Mouse (Mus musculus) adrenal gland, postnatal 25 days (tissue): ENCODE results near the gene Hspa4. TPM values are rescaled to one million over a fixed set of nuclear protein-coding genes. Genes with fewer than 3 reads are reported as not detected.
"Not testable (repeated sequence)": the region's sequence is repeated elsewhere in the genome, so short reads cannot be mapped to it uniquely, and the experiment has no call there.

Experiments
- DNase-seq: peaks from one replicate; pipeline ENCODE4 v3.0.0; 2021; ENCODE audit warnings: mixed read lengths
- long read RNA-seq: library from polyadenylated mRNA; stranded (forward); transcript quantifications from one replicate; pipeline ENCODE4 v2.0.0, GENCODE M21; 2021
- total RNA-seq: library from RNA; stranded (reverse); gene quantifications from 2 replicates; pipeline ENCODE4 v1.2.3, GENCODE M21; 2021

Hspa4 gene
- total RNA-seq: 179 and 185 TPM in 2 replicates
- long read RNA-seq, full-length matches to known transcripts: 195 of 216 reads
- long read RNA-seq, partial matches to known transcripts: 8 of 216 reads
- long read RNA-seq, other reads (novel, unspliced or antisense): 13 of 216 reads

DNA sequence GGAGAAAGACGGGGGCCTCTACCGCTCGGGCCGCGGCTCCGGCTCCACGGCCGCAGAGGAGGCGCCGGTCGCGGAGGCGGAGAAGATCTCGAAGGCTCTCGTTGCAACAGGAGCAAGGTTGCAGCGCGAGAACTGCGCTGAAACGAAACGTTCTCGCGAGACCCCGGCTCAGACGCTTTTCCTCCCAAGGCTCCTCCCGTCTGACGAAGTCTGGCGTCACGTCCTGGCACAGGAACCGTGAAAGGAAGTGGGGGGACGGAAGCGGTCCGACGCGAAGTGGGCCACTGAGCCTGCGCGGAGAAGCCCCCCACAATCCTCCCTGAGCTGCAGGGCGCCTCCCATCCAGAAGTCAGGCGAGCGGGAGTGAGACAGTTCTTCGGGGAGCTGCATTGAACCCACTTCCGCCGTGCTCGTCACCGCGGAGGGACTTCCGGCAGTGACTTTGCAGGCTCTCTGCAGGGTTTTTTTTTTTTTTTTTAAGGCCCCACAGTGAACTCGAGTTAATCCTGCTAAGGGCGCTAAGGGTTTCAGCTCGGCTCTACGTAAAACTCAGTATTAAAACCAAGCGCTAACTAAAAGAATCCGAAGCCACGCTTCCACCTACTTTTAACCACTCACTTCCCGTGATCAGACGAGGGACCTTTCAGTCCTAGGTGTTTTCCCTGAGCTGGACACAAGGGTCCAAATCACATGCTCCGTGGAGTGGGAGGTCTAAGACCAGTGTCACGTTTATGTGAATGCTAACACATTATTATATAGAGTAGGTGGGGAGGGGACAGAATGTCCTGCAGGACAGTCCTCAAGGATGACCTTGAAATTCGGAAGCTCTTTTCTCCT is at the start of gene Hspa4:
Gene Hspa4, minus strand, starts transcription at position 128 of the 837 bp plus-strand sequence.
- DNase-seq: peak; percentile 99

DNA sequence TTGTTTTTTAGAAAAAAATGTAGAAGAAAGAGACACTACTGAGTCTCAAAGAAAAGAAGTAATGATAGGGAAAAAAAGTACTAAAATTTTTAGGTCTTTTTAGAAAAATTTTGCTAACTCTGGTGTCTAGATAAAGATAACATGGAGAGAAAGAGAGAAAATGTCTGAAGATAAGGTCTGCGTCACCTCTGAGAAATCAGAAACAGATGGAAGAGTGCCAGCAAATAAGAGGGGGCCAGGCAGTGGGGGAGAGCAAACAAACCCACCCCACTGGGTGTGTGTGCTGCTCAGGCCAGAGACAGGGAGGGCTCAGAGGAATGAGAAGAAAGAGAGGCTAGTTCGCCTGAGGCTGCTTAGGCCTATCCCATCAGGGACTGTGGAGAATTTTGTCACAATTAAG is 45.5 kb upstream of the Hspa4 start:
- no peak for DNase-seq

- no peak for DNase-seq
Measured at GRCm38 (mm10) chr11:53345328-53345727, 45.1 kb upstream of the Hspa4 start.

GRCm38 (mm10) chr11:53342711-53343110 is 42.5 kb upstream of the Hspa4 start:
- DNase-seq: no peak

DNA sequence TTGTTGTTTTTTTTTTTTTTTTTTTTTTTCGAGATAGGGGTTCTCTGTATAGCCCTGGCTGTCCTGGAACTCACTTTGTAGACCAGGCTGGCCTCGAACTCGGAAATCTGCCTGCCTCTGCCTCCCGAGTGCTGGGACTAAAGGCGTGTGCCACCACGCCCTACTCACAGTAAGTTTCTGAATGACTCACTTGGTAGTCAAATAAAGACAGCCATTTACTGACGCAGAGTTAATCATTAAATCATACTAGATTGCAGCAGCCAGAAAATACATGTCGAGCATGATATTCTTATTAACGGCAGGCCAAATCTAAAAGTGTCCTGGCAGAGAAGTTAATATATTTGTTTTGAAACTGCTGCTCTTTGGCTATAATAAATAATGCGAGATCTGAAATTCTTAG is 40.8 kb upstream of the Hspa4 start:
- not testable (repeated sequence) for DNase-seq

GRCm38 (mm10) chr11:53337684-53338083 is 37.4 kb upstream of the Hspa4 start:
- DNase-seq: no peak

- DNase-seq: no peak
Measured at GRCm38 (mm10) chr11:53336924-53337323, 36.7 kb upstream of the Hspa4 start.

DNA sequence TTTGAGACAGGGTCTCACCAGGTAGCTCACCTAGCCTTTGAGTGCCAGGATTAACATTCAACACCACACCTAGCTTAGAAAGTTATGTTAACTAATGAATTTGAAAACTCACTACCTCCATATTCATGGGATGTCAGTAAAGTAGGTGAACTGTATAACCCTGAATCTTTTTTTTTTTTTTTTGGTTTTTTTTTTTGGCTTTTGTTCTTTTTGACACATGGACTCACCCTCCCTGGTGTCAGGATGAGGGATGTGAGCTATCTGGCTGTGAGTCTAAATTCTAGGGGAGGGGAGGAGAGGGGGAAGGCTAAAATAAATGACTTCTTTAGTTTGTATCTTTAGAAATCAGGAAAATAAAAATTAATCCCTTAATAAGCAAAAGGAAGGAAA is 35.9 kb upstream of the Hspa4 start:
- no peak for DNase-seq

DNA sequence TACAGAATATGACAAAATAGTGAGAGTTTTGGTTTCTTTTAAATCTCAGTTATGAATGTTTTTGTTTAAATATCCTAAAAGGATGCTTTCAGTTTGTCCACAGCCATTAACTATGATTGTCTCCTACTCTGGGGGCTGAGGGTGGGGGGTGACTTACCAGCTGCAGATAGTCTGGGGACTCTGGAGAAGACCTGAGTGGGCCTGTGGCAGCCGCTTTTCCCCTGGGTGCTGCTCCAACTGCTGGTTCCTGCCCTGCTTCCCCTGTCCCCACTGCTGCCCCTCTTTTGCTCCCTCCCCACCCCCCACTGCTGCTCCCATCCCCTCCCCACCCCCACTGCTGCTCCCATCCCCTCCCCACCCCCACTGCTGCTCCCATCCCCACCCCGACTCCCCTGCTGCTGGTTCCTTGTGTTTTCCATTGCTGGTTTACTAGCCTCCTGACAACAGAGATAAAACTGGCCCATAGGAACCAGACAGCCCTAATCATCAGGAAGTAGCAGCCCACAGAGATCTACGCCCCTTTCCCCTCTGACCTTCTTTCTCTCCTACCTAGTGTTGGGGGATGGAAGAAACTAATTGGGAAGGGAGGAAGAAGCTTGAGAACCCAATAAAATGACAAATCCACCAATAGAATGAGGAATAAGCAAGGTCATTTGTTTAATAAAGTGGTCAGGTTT is 35.4 kb upstream of the Hspa4 start:
- no peak for DNase-seq

- no peak for DNase-seq
Measured at GRCm38 (mm10) chr11:53332076-53332680, 31.9 kb upstream of the Hspa4 start.

DNA sequence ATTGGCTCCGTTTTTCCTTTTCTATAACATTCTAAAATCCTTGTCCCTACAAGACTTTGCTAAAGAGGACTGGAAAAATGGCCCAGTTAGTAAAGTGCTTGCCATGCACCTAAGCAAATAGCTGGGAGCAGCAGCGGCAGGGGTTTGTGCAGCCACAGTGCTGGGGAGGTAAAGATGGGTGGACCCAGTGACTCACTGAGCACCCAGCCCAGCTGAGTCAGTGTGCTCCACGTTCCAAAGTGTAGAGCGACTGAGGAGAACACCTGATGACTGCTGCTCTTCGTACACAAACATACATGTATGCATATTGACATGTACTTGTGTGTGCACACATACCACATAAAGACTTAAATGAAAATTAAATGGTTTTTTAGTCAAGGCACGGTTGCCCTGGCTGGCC is 30.9 kb upstream of the Hspa4 start:
- DNase-seq: no peak

- DNase-seq: no peak
Measured at GRCm38 (mm10) chr11:53330325-53330724, 30.1 kb upstream of the Hspa4 start.

DNA sequence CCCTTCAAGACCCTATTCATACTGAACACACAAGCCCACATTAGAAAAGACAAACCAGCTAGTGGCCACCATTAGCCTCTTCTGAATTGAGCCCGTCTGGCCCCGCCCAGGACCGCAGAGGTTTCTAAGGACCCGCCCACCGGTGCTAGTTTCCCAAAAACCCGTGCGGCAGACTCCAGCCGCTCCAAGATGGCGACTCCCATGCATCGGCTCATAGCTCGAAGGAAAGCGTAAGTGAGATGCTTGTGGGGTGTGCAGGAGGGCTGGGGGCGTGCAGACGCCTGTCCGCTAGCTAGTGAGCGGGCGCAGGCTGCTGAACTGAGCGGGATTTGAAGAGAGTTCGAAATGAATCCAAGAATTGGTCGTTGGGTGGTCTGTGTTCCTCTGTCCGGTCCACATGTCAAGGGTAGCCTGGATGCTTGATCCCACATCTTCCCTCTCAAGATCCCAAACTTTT is 24.3 kb upstream of the Hspa4 start, which contains the start of gene Zcchc10:
Gene Zcchc10, plus strand, starts transcription at position 168 of the 457 bp plus-strand sequence.
- peak; percentile 87 for DNase-seq

DNA sequence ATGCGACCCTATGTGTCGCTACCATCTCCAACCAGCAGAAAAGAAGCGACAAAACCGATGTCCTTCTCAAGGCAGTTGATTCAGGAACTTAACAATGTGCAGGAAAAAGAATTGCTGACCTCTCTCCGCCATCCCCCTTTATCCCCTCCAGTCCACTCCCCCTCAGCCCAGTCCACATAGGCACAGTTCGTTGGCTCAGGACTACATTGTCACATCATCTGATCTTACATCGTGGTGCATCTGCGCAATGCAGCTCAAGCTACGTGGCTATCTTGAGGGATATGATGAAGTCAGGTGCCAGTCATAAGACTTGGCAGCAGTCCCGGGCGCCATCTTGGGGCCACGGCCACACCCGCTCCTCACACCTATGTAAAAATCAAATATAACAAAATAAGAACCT is 19.6 kb upstream of the Hspa4 start:
- not testable (repeated sequence) for DNase-seq

GRCm38 (mm10) chr11:53318568-53318967 is 18.3 kb upstream of the Hspa4 start:
- DNase-seq: not testable (repeated sequence)

DNA sequence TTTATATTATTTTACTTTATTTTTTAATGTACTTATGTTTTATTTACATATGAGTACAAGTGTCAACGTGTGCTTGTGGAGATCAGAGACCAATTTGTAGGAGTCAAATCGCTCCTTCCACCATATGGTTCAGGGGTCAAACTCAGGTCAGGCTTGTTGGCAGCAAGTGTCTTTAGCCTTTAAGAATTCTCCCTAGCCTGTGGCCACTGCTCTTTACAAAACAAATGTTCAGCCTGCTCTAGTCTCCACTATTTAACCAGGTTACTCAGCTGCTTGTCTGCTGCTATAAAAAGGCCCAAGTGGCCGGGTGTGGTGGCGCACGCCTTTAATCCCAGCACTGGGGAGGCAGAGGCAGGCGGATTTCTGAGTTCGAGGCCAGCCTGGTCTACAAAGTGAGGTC is 17.8 kb upstream of the Hspa4 start:
- no peak for DNase-seq

GRCm38 (mm10) chr11:53316996-53317395 is 16.7 kb upstream of the Hspa4 start:
- no peak for DNase-seq

DNA sequence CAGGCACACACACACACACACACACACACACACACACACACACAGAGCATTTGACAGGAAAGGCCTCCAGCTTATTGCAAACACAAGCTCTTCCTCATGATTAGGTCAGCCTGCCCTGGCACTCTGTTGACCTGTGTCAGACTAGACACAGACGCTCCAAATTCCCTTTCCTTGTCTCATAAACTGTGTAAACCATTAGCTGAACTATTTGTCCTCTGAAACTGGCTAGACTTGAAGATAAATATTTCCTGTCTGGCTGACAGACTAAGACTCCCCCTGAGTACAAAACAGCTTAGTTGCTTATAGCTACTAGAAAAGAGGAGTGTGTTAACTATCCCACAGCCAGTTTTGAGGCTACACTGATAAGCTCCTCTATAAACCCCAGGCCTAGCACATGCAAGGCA is 14.5 kb upstream of the Hspa4 start:
- DNase-seq: no peak

DNA sequence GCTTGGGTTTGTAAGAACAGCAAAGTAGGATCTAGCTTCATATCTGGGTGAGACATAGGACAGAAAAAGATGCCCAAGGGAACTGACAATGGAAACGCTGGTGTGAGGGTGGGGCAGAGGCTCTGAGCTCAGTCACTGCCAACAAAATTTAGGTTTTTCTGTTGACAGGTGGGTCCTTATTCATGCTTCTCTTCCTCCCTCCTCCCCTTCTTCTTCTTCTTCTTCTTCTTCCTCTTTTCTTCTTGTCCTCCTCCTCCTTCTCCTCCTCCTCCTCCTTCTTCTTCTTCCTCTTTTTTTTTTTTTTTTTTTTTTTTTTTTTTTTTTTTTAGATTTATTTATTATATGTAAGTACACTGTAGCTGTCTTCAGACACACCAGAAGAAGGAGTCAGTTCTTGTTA is 12.6 kb upstream of the Hspa4 start:
- not testable (repeated sequence) for DNase-seq

DNA sequence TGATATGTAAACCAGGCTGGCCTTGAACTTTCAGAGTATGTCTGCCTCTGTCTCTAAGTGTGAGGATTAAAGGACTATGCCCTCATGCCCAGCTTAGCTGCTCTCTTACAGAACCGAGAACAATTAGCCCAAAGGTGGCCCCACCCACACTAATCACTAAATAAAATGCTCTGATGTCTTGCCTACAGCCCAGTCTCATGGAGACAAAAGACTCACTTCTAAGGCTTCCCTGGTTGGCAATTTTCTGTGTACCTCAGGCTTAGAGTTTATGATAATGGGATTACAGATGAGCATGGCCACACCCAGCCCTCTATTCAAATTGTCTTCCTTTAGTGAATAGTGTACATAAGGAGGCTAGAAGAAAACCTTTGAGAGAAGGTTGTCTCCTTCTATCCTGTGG is 11.1 kb upstream of the Hspa4 start:
- DNase-seq: no peak

DNA sequence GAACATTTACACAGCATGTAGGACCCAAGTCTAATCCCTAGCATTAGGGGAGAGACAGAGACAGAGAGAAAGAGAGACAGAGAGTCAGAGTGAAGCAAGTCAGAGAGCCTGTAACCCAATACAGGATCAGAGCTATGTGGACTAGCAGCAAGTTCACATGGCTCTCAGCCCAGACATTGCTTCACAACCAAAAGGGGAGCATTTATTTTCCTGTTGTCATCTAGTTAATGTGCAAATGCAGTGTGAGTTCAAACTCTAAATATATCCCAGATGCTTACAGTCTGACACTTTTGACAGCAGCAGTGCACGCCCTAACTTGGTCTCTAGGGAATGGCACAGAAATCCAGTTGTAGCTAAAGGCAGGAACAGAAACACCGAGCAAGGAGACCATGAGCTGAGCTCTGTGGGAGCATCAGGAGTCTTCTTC is 8.6 kb upstream of the Hspa4 start:
- DNase-seq: peak; percentile 53

DNA sequence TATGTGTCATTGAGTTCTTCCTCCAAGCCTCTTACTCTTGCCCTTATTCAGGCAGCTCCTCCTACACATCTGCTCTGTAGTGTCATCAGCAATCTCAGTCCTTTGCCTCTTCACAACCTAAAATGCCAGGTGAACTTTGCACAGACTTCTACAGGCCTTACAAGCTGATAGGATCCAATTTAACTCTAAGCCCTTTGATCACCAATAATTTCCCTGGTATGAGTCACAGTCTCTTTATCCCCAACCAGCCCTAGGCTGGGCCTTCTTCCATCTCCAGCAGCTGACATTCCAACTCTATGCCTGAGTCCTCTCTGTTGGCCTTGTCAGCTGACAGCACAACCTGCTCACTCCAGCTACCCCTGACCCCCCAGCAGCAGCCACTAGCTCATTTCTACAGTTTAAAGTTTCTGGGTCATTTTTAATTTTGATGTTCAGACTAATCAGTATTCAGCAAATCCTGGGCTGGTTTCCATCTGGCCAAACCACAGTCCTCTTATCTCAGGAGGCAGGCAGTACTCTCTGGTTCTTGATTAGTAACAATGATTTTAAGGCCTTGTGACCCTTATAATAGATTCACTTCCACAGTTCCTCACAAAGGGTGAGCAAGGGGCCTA is 8.1 kb upstream of the Hspa4 start:
- DNase-seq: peak; percentile 18
